Mouse (Mus musculus): ENCODE results near the gene Ipmk.
A peak's percentile ranks its signal among the peaks of the same experiment; 100 is the strongest.

The Ipmk gene

DNA sequence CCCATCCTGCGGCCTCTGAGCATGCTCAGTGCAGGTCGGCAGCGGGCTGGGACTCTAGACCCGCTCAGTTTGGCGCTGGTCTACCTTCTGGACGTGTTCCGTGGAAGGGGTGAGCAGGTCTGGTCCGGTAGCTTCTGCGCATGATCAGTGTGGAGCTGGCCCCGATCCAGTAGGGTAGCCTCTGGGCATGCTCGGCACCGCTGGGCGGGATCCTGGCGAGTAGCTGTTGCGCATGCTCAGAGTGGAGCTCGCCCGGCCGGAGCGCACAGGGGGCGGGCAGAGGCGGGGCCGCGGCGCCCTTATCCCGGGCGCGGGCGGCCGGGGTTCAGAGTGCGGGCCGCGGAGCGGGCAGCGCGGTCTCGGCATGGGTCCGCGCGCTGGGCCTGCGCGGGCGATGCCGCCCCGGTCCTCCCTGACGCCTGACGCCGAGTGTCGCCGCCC is at the start of gene Ipmk:
Gene Ipmk, plus strand, starts transcription at position 255 of the 441 bp plus-strand sequence.
- peak; percentile 99 to 100 for DNase-seq

DNA sequence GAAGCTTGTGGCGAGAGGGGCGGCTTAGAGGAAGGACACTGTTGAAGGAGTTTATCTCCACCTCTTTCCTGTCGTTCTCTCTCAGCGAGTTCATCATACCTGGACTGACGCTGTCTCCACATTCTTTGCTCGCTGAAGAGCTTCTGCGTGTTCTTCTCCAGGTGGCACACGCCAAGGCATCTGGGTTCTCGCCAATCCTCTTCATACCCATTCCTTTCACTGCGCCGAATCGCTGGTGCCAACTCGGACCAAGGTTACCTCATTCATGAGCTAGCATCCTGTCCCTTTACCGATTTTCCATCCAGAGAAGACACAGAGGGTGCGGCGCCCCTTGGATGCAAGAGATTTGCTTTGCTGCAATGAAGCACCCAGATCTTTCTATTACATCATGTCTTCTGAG is 47.4 kb upstream of the Ipmk start:
- no peak for DNase-seq

DNA sequence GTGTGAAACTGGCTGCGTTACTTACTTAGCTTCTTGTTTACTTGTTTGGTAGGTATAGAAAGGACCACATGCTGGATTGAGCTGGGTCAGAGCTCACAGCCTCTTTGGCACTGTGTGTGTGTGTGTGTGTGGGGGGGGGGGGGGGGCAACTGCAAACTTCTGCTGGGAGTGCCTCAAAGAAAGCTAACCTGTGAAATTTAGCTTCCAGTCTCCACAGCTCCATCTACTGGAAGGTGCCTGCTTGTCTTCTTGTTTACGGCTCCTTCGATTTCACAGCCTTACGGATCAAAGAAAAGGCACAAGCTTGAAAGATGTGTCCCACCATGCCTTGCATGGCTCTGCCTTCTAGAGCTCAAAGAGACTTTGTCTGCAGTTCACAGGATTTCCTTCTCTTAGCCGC is 45.1 kb upstream of the Ipmk start:
- DNase-seq = no peak

DNA sequence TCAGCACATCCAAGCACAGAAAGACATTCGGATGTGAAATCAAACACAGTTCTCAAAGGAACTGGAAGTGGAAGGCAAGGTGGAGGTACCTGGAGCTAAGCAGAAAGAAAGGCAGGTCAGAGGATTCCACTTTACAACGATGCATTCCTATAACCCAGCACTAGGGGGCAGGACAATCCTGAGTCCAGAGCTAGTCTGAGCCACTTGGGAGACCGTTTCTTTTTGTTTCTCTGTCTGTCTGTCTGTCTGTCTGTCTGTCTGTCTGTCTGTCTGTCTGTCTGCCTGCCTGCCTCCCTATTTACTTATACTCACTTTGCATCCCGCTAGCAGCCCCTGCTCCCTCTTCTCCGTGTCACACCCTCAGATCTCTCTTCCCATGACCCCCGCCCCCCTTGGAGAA is 41.4 kb upstream of the Ipmk start:
- peak in 1 of 2 experiments; percentile 24 for DNase-seq

DNA sequence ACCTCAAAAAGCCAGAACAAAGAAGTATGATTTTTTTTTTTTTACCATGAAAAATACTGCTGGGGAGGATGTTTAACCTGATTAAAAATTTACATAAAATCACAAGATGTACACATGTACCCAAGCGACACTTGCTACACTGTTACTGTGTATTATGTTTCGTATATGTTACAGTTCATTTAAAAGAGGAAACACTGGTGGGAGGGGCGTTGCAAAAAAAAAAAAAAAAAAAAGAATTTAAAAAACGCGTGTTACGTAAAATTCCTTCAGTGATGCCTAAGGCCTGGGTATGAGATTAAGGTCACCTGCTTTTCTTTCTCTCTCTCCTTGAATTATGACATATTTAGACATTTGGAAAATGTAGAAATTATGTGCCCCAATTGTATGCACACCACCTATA is 40.8 kb upstream of the Ipmk start:
- DNase-seq = no peak

DNA sequence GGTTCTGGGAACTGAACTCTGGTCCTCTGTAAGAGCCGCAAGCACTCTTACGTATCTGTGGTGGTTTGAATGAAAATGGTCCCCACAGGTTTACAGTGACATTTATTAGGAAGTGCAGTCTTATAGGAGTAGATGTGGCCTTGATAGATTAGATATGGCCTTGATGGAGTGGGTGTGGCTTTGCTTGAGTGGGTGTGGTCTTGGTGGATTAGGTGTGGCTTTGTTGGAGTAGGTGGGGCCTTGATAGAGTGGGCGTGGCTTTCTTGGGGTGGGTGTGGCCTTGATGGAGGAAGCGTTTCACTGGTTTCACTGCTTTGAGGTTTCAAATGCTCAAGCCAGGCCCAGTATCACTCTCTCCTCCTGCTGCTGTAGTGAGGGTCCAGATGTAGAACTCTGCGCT is 39.4 kb upstream of the Ipmk start:
- no peak for DNase-seq

DNA sequence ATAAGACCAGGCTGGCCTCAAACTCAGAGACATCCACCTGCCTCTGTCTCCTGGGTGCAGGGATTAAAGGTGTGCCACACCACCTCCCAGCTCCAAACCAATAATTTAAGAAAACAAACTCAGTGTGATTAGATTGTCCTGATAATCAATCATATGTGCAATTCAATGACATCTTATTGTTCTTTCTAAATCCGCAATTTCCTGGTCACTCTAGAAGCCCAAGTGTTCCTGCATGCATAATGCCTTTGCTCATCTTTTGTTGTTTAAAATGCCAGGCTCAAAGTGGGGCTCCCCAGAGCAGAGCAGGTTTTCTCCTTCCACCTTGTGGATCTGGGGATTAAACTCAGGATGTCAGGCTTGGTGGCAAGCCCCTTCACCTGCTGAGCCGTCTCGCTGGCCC is 37.3 kb upstream of the Ipmk start:
- DNase-seq = no peak

DNA sequence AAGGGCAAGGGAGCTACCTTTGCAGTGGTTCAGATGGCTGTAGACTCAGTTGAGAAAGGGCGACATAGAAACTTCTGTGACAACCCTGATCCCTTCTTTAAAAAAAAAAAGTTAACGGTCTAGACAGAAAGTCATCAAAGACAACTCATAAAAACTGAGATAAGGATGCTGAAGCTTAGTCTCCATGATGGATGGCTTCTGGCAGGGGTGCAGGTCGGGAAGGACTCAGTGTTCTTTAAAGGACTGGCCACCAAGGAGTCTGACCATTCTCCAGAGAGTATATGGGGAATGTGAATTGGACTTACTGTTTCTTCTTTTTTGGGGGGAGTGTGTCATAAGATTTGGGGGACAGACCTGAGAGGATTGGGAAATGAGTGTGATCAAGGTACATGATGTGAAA is 33.0 kb upstream of the Ipmk start:
- DNase-seq = no peak

DNA sequence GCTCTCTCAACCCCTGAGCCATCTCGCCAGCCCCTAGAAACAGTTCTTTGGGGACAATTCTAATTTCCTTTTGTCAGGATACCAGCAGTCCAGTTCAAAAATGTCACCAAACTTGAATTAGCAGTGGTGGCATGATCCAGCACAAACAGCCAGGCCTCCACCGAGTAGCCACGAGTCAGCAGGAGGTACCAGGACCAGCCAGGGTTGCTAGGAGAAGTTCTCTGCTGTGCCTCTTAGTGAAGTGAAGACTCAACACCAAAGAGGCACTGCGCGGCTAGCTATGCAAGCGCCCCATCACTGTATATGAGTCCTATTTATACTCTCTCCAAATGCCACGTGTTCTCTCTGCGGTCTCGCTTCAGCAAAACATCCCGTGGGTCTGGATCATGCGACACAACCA is 31.5 kb upstream of the Ipmk start:
- no peak for DNase-seq

DNA sequence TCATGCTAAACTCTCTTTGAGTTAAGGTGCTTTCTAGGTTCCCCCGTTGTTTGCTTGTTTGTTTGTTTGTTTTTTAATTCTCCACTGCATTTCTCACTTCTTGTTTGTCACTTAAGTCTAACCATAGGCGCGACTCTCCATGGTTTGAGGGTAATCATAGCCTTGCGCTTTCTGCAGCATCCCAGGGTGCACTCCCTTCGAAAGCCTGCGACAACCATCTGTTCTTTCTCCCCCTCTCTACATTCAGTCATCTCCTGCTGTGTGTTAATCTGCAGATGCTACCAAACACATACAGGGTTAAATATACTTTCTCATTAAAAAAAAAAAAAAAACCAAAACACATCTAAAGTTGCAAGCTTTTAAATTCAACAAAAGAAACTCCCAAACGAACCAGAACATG is 31.1 kb upstream of the Ipmk start:
- DNase-seq = no peak

DNA sequence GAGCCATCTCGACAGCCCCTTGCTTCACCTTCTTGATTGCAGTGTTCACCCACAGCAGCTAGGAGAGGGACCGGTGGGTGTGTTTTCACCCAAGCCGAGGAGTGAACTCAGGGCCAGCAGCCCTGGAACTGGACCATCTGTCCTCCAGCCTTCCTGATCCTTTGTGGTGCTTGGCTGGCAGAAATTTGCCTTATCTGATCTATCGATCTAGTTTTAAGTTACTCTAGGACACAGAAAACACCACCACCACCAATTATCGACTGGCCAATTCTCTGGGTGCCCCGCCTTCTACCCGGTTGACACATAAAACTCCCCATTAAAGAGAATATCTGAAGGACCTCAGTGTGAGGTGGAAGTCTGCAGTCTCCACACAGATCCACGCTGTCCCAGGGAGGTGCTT is 23.9 kb upstream of the Ipmk start:
- DNase-seq = no peak

DNA sequence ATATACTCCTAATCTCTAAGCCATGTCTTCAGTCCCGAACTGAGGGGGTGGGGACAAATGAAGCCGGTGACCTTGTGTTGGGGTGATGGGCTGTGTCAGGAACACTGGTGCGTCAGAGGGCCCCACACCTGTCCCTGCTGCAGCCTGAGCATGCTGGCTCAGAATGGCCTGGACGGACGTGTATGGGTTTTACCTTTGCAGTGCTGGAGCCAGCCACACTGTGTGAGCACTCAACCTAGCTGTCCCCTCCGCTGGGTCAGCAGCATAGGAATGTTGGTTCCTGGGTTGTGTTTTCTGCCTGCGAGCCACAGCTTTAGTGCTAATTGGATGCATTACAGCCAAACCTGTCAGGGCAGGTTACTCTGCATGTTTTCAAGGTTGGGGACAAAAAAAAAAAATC is 21.4 kb upstream of the Ipmk start:
- no peak for DNase-seq

DNA sequence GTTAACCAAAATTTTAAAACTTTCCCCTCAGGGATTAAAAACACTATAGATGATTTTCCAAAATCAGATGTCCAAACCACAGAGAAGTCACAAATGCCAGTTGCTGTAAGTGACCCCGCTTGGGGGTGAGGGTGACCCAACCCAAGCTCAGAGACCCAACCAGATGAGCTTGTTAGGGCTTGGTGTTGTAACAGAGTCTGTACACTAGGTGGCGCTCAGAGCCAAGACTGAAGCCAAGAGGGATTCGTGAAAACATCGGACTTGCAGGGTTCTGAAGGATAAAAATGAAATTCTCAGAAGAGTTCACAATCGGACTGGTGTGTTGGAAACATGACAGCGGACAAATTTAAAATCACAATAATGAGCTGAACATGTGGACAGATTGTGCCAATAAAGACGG is 20.8 kb upstream of the Ipmk start:
- DNase-seq = peak; percentile 61 to 63

DNA sequence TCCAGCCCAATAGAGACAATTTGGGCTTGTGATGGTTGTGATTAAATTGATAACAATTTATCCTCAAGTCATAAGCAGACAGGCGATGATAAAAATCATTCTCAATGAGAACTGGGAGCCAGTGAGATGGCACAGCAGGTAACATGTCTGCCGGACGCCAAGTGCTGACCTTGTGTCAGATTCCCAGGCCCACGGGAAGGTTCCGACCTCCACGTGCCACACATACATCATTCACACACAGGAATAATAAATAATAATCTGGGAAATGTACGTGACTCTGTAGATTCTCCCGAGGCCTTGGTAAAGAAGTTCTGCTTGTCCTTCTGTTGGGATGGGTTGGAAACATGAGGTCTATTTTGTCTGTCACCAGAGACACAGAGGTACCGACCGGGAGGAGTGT is 20.2 kb upstream of the Ipmk start:
- DNase-seq = no peak

DNA sequence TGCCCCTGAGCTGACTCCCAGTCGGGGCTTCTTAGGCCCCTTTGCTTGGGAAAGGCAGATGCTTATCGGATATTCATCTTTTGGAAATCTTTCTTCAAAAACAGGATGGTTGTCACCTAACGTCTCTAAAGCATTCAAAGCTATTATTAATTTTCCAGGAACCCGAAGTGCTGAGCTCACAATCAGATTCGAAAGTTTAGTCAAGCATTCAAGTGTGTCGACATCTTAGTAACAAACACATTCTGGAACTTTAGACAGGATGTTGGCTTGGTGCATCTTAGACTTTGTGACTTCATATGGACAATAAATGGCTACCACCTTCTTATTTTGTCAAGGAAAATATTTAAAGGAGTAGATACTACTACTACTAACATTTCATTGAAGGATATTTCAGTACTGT is 19.2 kb upstream of the Ipmk start:
- DNase-seq = no peak

DNA sequence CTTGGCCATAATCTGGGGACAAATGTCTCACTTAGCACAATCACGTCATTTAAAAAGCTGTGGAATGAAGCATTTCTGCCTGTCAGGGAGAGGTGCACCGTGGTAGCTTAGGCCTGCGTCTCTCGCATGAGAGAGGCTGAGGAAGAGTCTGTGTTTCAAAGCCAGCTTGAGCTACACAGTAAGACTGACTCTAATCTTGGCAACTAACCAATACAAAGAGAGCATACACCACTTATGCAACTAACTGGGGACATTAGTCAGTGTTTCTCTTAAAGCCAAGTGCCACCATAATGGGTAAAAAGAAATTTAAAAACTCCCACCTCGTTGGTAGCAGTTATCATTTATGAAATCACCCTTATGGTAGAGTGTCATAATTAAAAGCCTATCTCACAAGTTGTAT is 18.7 kb upstream of the Ipmk start:
- DNase-seq = no peak

DNA sequence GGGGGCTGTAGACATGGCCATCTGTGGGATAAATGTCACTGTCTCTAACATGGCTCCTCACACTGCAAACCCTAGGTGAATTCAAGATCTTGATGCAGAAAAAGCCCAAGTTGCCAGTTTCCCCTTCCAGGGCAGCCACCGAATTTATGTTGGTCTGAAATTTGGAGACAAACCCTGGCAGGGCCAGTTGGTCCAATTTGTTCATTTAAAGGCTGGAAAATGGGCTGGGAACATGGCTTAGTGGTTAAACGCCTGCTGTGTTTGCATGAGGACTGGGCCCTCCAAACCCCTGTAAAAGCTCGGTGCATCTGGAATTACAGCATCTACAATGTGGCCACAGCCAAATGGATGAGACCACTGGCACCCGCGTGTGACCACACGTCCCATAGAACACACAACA is 18.3 kb upstream of the Ipmk start:
- no peak for DNase-seq

DNA sequence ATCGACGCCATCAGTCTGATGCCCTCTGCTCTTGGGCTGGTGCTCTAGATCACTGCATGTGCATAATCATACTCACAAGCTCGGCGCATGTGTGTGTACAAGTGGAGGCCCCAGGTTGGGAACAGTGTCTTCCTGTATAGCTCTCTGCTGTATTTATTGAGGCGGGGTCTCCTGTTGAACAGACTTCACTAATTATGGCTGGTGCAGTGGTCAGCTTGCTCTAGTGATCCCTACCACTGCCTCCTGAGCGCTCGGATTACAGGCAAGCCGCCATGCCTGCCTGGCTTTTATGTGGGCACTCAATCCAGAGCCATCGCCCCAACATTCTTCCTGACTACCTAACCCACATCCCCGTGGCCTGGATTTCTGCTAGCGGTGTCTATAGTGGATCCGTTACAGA is 17.5 kb upstream of the Ipmk start:
- no peak for DNase-seq

DNA sequence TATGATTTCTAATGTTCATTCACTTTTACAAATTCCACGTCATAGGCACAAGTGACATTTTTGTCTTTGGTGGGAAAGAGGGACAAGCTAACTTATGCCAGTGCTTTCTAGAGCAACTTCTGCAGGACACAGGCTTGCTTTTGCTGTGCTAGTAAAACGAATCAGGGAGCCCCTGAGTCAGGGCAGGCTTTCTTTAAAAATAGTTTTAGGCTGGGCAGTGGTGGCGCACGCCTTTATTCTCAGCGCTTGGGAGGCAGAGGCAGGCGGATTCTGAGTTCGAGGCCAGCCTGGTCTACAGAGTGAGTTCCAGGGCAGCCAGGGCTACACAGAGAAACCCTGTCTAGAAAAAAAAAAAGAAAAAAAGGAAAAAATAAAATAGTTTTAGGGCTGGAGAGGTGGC is 15.7 kb upstream of the Ipmk start:
- DNase-seq = no peak

DNA sequence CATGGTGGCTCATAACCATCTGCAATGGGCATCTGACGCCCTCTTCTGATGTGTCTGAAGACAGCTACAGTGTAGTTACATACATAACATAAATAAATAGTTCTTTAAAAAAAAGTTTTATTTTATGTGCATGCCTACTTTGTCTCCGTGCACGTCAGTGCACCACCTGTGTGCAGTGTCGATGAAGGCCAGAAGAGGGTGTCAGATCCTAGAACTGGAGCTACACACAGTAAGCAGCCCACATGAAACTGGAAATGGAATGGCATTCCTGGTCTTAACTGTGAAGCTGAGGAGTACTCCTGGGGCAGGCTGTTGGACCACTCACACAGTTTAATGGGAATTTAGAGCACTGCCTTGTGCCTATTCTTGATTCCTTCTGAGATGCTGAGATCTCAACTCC is 15.2 kb upstream of the Ipmk start:
- no peak for DNase-seq

DNA sequence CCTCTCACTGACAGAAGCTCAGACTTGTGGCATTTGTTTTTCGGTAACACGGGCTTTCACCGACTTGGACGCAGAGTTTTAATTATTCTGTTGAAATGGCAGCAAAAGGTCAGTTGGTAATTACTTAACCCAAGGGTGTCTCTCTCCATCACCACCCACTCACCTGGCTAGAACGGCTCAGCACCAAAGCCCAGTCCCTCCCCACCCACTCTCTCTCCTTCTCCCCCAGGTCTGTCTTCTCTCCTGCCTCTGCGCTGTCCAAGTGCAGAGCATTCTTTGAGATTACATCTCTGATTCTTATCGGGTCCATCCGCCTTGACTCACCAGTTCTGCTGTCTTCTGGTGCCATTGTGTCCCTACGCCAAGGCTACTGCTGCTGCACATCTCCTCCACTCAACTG is 14.7 kb upstream of the Ipmk start:
- no peak for DNase-seq

DNA sequence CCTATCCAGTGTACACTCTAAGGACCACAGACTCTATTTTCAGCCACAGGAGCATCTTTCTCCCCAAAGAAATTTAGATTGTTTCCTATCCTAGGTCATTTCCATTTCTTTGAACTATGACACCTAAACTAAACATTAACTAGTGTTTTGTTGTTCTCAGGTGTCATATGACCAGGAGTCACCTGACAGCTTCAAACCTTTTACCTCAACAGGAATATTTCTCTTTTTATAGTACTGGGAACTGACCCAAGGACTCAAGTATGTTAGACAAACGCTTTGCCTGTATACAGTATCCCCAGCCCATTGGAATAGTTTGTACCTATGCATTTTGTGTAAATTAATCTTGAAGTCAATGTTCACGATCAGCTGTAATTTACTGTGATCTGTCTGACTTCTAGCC is 9.8 kb upstream of the Ipmk start:
- no peak for DNase-seq

DNA sequence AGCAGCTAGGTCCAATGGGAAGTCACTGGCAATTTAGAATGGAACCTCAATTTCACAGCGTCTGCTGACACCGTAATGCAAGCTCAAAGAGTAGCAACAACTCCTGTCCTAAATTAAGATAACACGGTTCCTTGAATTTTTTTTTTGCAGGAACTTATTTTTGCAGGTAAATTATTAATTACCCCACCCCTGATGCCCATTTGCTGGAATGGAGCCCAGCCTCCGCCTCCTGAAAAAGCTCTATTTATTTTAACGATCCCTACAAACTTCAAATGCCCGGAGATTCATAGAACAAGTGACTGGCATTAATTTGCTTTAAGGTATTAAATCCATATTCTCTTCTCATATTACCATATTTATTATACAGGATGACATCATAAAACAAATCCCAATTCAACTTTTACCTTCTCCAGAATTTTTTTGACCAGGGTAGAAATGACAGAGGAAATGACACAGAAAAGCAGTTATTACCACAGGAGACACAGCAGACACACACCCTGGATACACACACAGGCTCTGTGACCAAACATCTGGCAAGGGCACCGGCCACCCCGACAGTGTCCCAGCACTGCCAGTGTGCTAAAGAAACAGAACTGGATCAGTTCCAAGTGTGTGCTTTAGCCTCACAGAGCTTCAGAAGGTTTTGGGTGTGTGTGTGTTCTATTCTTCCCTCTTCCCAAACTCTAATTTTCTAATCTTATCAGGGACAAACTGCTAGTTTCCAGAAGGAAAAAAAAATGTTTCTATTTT is 9.2 kb upstream of the Ipmk start:
- DNase-seq = no peak

DNA sequence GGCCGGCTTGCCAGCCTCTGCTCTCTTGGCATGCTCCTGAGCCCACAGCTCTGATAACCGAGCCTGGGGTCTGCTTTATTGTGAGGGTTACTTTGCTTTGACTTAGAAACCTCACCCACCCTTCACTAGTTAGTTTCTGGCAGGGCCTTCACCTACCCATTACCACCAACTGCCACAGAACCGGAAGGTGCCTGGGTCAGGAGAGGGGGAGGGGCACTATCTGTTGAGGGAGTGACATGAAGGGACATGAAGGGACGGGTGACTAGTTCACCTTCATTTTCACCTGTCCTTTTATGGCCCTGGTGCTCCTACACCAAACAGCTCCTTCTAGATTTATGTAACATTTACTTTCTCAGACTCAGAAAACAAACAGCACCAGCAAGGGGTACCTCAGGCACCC is 8.1 kb upstream of the Ipmk start:
- no peak for DNase-seq

DNA sequence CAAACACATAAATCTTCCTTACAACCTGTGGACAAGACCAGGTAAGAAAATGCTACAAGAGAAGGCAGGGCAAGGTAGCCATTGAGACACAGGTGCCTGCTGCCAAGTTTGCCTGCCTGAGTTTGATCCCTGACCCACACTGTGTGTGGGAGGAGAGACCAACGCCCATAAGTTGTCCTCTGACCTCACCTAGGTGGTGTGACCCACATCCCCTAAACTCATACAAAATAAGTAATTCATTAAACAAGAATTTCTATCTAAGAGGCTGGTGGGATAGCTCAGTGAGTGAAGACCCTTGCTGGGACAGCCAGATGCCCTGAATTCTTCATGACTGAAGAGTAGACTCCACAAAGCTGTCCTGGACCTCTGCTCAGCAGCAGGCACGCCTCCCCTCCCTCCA is 7.4 kb upstream of the Ipmk start:
- DNase-seq = no peak

DNA sequence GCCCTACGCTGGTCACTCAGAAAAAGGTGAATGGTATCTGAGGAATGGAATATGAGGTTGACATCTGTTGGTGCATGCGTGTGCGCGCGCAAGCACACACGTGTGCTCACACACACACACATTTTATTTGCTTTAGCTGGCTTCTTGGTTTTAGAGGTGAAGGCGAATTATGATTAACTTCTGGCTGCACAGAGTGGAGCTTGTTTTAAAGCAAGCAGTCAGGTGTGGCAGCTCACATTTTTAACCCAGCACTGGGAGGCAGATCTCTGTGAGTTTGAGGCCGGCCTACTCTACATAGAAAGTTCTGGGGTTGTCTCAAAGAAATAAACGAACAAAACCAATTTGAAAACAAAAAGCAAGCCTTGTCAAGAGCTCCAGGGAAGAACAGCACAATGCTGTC is 6.3 kb upstream of the Ipmk start:
- DNase-seq = no peak
